Mouse (Mus musculus) G1E (cell line): ENCODE measurements at regions not wholly inside any gene's neighbourhood (a gene's known extent, or its start where the extent isn't known, plus 50 kb on each side); places are given as distances from the start of the nearest gene placed in this dataset.

Experiments used
- CTCF ChIP-seq: IDR thresholded peaks from 2 replicates; pipeline ENCODE4 v1.5.1; 2012; ENCODE audit warnings: low read depth, low read length, inconsistent platforms, mixed read lengths
- GATA1 ChIP-seq: IDR thresholded peaks from 2 replicates; pipeline ENCODE4 v1.6.1; 2012; ENCODE audit warnings: borderline replicate concordance, low read length, inconsistent platforms, mixed read lengths
- GATA2 ChIP-seq: IDR thresholded peaks from 2 replicates; pipeline ENCODE4 v1.6.1; 2012; ENCODE audit warnings: low read depth, low read length, inconsistent platforms, borderline replicate concordance
- POLR2AphosphoS5 ChIP-seq: IDR thresholded peaks from 2 replicates; pipeline ENCODE4 v1.6.1; 2012; ENCODE audit warnings: low read depth, low read length, inconsistent platforms; ENCODE audit not compliant: insufficient replicate concordance

DNA sequence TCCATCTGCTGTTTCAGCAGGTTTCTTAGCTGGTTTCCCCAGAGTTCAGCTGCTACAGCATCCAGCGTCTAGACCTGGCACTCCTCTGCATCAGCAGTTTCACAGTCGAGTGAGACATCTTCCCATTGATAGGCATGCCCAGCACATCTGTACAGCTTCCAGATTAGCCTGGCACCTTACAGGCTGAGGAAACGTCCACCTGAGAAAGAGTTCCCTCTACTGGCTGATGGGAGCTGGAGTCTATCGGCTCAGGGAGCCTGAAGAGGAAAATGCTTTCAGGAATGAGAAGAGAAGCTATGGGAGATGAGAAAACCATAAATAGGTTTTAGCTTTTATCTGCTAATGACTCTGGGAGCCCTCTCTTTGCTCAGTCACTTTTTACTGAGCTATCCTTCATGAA is 199.4 kb downstream of the Snx10 start:
- TF ChIP-seq CTCF (no peak), POLR2AphosphoS5 (no peak), GATA1 (no peak), GATA2 (no peak)
